Mouse (Mus musculus) adrenal gland, postnatal 10 days (tissue): ENCODE measurements around the gene Stag1. TPM values are rescaled to one million over a fixed set of nuclear protein-coding genes. Genes with fewer than 3 reads are reported as not detected.
"Not testable (repeated sequence)": the region's sequence is repeated elsewhere in the genome, so short reads cannot be mapped to it uniquely, and the experiment has no call there.

Experiments
- DNase-seq: peaks from one replicate; pipeline ENCODE4 v3.0.0; 2021; ENCODE audit warnings: mixed read lengths
- total RNA-seq, 2 experiments: library from RNA; stranded (reverse); gene quantifications; 2 replicates each; pipeline ENCODE4 v1.2.3; 2021

Gene Stag1
- total RNA-seq, 2 experiments from 2014 or later, result 41.4 to 47.9 TPM

GRCm38 (mm10) chr9:100682285-100682684 lies 84.7 kb downstream of the Stag1 start:
- no peak for DNase-seq

GRCm38 (mm10) chr9:100685769-100686487 lies 88.3 kb downstream of the Stag1 start:
- DNase-seq, result peak; percentile 31

DNA sequence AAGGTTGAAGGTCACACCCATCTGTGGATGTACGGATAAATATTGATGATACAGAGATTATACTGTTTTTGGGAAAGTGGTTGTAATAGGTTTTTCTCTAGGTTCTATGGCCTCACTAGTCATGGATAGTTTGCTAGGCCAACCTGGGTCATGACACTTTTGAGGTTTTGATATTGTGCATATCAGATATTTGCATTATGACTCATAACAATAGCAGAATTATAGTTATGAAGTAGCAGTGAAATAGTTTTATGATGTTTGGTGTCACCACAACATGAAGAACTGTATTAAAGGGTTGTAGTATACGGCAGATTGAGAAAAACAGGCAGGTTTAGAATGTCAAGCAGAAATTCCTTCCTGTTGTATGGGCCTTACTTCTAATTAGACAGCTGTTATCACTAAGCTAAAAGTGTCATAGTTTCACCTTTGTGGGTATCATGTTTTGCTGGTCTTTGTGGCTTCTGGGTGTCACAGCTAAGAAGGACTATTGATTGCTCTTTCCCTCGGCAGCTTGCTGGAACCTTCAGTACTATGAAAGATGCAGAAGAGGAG lies 92.2 kb downstream of the Stag1 start:
- no peak for DNase-seq

DNA sequence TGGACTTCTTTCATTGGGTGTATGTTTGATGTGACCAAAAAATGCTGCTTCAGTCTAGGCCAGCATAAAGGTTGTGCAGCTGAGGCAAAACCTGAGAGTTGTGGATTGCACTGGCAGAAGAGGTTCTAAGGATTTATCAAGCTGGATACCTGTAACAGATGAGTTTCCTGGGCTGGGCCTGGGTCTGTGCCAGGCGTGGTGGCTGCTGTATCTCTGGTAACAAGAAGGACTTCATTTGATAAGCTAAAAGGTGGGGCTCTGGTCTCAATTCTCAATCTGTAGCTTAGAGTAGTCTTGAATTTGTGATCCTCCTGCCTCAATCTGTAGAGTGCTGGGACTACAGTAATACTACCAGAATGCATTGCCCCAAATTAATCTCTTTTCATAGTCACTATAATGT lies 94.6 kb downstream of the Stag1 start:
- no peak for DNase-seq

- peak; percentile 18 for DNase-seq
Measured at GRCm38 (mm10) chr9:100696537-100696936, 98.9 kb downstream of the Stag1 start.

GRCm38 (mm10) chr9:100707644-100708043 lies 110.0 kb downstream of the Stag1 start:
- DNase-seq, result no peak

DNA sequence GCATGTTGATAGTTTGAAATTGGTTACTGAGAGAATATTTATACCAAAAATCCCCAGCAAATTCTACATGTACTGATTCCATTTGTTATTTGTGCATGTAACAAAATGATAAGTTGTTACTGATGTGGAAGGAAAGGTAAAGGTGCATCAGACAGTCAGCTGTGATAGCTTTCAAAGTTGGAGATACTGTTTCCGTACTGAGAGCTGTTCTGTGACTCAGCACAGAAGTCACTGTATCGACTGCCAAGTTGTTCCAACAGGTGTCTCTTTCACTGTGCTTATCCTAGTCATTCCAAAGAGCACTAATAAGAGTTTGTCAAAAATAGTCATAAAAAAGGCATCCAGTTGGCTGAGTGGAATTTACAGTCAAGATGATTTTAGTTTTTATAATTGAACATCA lies 114.1 kb downstream of the Stag1 start:
- no peak for DNase-seq

DNA sequence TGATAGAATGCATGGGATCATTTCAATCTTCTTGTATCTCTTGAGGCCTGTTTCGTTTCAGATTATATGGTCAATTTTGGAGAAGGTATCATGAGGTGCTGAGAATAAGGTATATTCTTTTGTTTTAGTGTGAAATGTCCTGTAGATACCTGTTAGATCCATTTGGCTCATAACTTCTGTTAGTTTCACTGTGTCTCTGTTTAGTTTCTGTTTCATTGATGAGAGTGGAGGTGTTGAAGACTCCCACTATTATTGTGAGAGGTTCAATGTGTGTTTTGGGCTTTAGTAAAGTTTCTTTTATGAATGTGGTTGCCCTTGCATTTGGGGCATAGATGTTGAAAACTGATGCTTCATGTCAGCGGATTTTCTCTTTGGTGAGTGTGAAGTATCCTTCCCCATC lies 127.2 kb downstream of the Stag1 start:
- not testable (repeated sequence) for DNase-seq

- no peak for DNase-seq
Measured at GRCm38 (mm10) chr9:100731839-100732238, 134.2 kb downstream of the Stag1 start.

- DNase-seq, result no peak
Measured at GRCm38 (mm10) chr9:100733907-100734440, 136.4 kb downstream of the Stag1 start.

DNA sequence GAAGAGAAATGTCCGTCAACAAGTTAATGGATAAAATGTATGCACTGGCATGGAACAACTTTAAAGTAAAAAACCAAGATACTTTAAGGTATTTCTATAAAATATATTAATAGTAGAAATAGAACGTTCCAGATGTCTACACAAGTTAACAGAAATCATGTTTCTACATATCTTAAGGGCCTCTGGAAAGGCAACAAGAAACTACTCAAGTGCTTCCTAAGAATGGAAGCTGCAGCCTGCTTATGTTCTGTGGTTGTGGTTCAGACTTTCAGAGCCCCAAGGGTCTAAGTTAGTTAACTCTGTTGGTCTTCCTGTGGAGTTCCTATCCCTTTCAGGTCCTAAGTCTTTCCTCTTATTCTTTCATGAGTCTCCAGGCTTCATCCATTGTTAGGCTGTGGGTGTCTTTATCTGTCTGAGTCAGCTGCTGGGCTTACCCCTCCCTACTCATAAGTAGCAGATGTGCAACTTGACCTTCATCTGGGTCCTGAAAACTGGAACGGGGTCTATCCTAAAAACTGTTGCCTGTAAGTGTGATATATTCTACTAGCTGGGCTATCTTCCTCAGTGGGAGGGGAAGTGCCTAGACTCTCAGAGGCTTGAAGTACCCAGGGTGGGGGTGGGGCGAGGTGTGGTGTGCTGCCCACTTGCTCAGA lies 138.5 kb downstream of the Stag1 start:
- no peak for DNase-seq

DNA sequence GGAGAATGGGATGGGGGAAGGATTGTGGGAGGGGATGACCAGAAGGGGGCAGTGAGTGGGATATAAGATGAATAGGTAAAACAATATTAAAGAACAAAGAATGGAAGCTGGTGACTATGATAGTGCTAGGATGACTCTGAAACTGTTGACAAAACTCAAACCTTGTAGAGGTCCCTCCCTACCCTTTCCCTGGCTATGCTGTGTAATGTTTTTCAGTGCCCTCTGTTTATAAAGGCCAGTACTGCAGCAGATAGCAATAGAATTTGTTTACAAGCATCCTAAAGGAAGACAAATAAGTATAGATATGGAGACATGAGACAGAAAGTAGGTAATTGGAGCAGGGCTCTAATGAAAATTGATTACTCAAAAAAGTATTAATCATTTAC lies 139.0 kb downstream of the Stag1 start:
- no peak for DNase-seq

DNA sequence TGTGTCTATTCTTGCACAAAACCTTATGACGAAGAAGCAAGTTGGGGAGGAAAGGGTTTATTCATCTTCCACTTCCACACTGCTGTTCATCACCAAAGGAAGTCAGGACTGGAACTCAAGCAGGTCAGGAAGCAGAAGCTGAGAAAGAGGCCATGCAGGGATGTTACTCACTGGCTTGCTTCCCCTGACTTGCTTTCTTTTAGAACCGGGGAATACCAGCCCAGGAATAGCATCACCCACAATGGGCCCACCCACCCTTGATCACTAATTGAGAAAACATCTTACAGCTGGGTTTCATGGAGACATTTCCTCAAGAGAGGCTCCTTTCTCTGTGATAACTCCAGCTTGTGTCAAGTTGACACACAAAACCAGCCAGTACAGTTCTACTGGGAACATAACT lies 179.6 kb downstream of the Stag1 start:
- not testable (repeated sequence) for DNase-seq

- DNase-seq, result no peak
Measured at GRCm38 (mm10) chr9:100865984-100866383, 268.4 kb downstream of the Stag1 start.

- DNase-seq, result no peak
Measured at GRCm38 (mm10) chr9:100869635-100870034, 272.0 kb downstream of the Stag1 start.

- no peak for DNase-seq
Measured at GRCm38 (mm10) chr9:100896111-100896510, 298.5 kb downstream of the Stag1 start.

- no peak for DNase-seq
Measured at GRCm38 (mm10) chr9:100898042-100898441, 300.4 kb downstream of the Stag1 start.

- DNase-seq, result no peak
Measured at GRCm38 (mm10) chr9:100910352-100910751, 312.8 kb downstream of the Stag1 start.

GRCm38 (mm10) chr9:100917111-100917510 lies 319.5 kb downstream of the Stag1 start:
- peak; percentile 61 for DNase-seq

DNA sequence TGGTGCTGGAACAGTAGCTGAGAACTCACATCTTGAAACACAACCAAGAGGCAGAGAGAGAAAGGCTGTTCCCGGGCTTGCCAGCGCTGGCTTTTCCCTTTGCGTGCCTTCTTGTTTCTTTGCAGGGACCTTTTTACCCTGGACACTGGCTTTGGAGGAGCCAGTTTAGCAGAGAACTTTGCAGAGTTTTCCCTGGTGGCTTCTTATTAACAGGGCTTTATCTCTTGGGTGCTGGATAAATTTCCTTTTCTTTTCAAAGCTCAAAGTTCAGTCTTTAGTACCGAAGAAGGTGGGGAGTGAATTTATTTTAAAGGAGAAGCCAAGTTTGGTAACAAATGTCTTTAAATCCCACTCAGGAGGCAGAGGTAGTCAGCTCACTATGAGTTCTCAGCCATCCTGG lies 329.0 kb downstream of the Stag1 start:
- no peak for DNase-seq

DNA sequence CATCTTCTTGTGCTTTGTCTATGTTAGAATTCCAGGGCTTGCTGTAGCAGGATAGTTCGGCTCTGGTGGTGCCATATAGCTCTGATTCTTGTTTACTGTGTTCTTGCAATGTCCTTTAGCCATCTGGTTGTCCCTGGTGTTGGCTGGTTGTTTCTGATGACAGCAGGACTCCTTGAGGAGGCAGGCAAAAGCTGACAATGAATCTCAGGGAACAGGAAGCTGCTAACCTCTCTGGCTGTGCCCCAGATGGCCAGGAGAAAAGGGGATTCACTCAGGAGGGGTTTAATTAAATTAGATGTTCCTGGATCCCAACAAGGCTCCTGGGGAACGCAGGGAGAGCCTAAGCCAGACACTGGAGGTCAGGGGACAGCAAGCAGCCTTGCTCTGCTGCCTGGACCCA lies 344.4 kb downstream of the Stag1 start:
- no peak for DNase-seq

- no peak for DNase-seq
Measured at GRCm38 (mm10) chr9:100944677-100945365, 347.2 kb downstream of the Stag1 start.

GRCm38 (mm10) chr9:100951481-100951880 lies 353.9 kb downstream of the Stag1 start:
- peak; percentile 65 for DNase-seq
